Mouse (Mus musculus) cerebellum, adult 2 months (tissue): ENCODE measurements at regions not wholly inside any gene's neighbourhood (a gene's known extent, or its start where the extent isn't known, plus 50 kb on each side); places are given as distances from the start of the nearest gene placed in this dataset.
"Not testable (repeated sequence)": the region's sequence is repeated elsewhere in the genome, so short reads cannot be mapped to it uniquely, and the experiment has no call there.

Source experiments
- DNase-seq, 2 experiments: peaks; one replicate each; pipeline ENCODE4 v3.0.0; 2021
- H3K27ac ChIP-seq: fragments of 200-500 bp; 2 replicates; pipeline ENCODE4 v1.5.1; 2012; ENCODE audit warnings: low read length, control low read depth, inconsistent platforms; ENCODE audit not compliant: insufficient read depth
- H3K27me3 ChIP-seq: fragments of 200-500 bp; 2 replicates; pipeline ENCODE4 v1.6.1; 2012; ENCODE audit warnings: inconsistent platforms, mild to moderate bottlenecking, low read length, moderate library complexity; ENCODE audit not compliant: control insufficient read depth, insufficient read depth
- H3K4me1 ChIP-seq: fragments of 200-500 bp; 2 replicates; pipeline ENCODE4 v1.6.1; 2011; ENCODE audit warnings: low read length; ENCODE audit not compliant: control insufficient read depth, insufficient read depth
- H3K4me3 ChIP-seq: fragments of 200-500 bp; replicated peaks from 2 replicates; pipeline ENCODE3; 2011; ENCODE audit warnings: mild to moderate bottlenecking, low read depth, low read length, control low read depth; ENCODE audit not compliant: insufficient read depth
- CTCF ChIP-seq: fragments of 200-500 bp; IDR thresholded peaks from 2 replicates; pipeline ENCODE4 v1.5.1; 2011; ENCODE audit warnings: low read depth, mild to moderate bottlenecking, control low read depth, low read length, moderate library complexity, borderline replicate concordance; ENCODE audit not compliant: insufficient read depth
- POLR2A ChIP-seq: fragments of 200-500 bp; IDR thresholded peaks from 2 replicates; pipeline ENCODE4 v1.6.1; 2011; ENCODE audit warnings: low read length, control low read depth, borderline replicate concordance; ENCODE audit not compliant: insufficient read depth
- WGBS: fragments of 180-500 bp; shearing (Covaris S2); methylation state at CpG from one replicate; pipeline ENCODE4 v1.1.7; 2018; 5-methylcytosine and 5-hydroxymethylcytosine counted together

DNA sequence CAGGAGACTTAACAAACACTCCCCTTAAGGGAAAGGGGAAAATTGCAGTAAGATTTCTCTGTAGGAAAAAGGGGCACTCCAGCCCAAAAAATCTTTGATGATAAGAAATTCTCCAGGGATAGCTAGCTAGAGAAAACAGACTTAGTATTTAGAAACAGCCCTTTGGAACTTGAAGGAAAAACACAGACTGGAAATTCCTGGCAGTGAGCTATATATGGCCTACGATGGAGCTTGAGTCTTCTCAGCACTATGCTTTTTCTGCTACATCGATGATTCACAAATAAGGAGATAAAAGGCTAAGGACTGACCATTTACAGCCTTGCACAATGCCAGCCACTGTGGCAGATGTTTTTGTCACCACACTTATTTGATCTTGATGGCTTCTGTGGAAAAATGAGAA, 768.1 kb downstream of the Crisp4 start:
- TF ChIP-seq POLR2A, result no peak
- no peak for TF ChIP-seq CTCF
- Histone ChIP-seq H3K27me3 (no peaks in the 10 kb centered on the region), H3K27ac (no peak overlapping the region), H3K4me3 (no peak overlapping the region), H3K4me1 (no peaks in the 10 kb centered on the region)
- DNase-seq, result no peak
- WGBS, result 34% methylated on average over 2 of the region's 2 CpGs

GRCm38 (mm10) chr1:17348271-17348670, 797.4 kb downstream of the Crisp4 start:
- Histone ChIP-seq H3K27ac (no peak overlapping the region), H3K4me1 (no peaks in the 10 kb centered on the region), H3K27me3 (no peaks in the 10 kb centered on the region), H3K4me3 (no peak overlapping the region)
- no peak for TF ChIP-seq CTCF
- no peak for TF ChIP-seq POLR2A
- no peak for DNase-seq
- 88% methylated on average over 1 of the region's 1 CpGs for WGBS

GRCm38 (mm10) chr1:17337827-17338226, 807.9 kb downstream of the Crisp4 start:
- TF ChIP-seq POLR2A, result no peak
- TF ChIP-seq CTCF, result no peak
- Histone ChIP-seq H3K27ac (no peak overlapping the region), H3K4me3 (no peak overlapping the region), H3K4me1 (no peaks in the 10 kb centered on the region), H3K27me3 (no peaks in the 10 kb centered on the region)
- no peak for DNase-seq

DNA sequence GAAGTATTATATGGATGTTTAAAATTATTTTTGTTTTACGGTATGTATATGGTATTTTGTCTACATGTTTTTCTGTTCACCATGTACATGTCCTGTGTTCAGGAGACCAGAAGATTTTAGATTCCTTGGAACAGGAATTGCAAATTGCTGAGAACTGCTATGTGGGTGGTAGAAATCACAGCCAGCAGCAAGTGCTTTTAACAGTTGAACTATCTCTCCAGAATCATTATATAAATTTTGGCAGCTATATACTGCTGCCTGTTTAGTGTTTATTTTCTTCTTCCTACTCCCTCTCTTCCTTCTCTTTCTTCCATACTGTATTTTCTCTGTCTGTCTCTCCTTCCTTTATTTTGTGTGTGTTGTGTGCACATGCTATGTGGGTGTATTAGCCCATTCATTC, 834.3 kb downstream of the Crisp4 start:
- H3K27ac ChIP-seq, H3K4me1 ChIP-seq, DNase-seq, H3K4me3 ChIP-seq, H3K27me3 ChIP-seq: not testable (repeated sequence)
- 81% methylated on average over 1 of the region's 1 CpGs for WGBS

DNA sequence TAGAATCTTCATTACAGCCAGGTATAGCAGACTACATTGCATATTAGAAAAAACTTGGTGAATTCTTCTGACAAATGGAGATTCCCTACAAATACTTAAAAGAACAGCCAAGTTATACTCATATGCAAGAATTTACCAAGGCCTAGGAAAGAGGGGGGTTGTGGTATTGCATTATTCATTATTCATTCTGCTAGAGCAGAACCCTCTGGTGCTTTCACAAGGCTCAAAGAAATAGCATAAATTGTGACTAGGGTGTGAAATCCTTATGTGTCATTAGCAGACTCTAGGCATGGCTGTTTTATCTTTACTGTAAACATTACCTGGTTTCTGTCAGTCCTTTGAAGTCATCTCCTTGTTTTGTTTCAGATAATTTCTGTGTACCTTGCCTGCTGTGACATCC, 835.8 kb downstream of the Crisp4 start:
- H3K4me3 ChIP-seq, H3K4me1 ChIP-seq, H3K27ac ChIP-seq, DNase-seq, H3K27me3 ChIP-seq: not testable (repeated sequence)
